Mouse (Mus musculus) neural tube, embryonic 12.5 days (tissue): ENCODE data around the gene Dusp27. TPM values are rescaled to one million over a fixed set of nuclear protein-coding genes. Genes with fewer than 3 reads are reported as not detected.
A peak's percentile ranks its signal among the peaks of the same experiment; 100 is the strongest.

ENCODE experiments used
- ATAC-seq: fragments of 200-750 bp; cut with Nextera tagmentation; 2 replicates; pipeline ENCODE4 v1.8.0; 2017; ENCODE audit warnings: low read depth, mild to moderate bottlenecking, moderate TSS enrichment, moderate library complexity; ENCODE audit not compliant: low FRiP score
- H3K27ac ChIP-seq: fragments of 300-500 bp; sonication (generic); 2 replicates; pipeline ENCODE4 v1.5.1; 2016
- H3K27me3 ChIP-seq: fragments of 300-500 bp; sonication (generic); replicated peaks from 2 replicates; pipeline ENCODE4 v1.6.1; 2016; ENCODE audit warnings: mild to moderate bottlenecking
- H3K36me3 ChIP-seq: fragments of 300-500 bp; sonication (generic); 2 replicates; pipeline ENCODE4 v1.6.1; 2016; ENCODE audit warnings: mild to moderate bottlenecking
- H3K4me1 ChIP-seq: fragments of 300-500 bp; sonication (generic); 2 replicates; pipeline ENCODE4 v1.6.1; 2016
- H3K4me2 ChIP-seq: fragments of 300-500 bp; sonication (generic); replicated peaks from 2 replicates; pipeline ENCODE4 v1.6.1; 2016; ENCODE audit warnings: mild to moderate bottlenecking
- H3K4me3 ChIP-seq: fragments of 300-500 bp; sonication (generic); 2 replicates; pipeline ENCODE4 v1.5.1; 2016
- H3K9ac ChIP-seq: fragments of 300-500 bp; sonication (generic); 2 replicates; pipeline ENCODE4 v1.6.1; 2016; ENCODE audit warnings: mild to moderate bottlenecking
- H3K9me3 ChIP-seq: fragments of 300-500 bp; sonication (generic); 2 replicates; pipeline ENCODE4 v1.6.1; 2016; ENCODE audit warnings: mild to moderate bottlenecking
- WGBS: fragments of 180-500 bp; shearing (Covaris S2); methylation state at CpG from one replicate; pipeline ENCODE4 v1.1.7; 2016; 5-methylcytosine and 5-hydroxymethylcytosine counted together
- polyA plus RNA-seq: library from polyadenylated mRNA; unstranded; fragments of >200 nt; fragmentation: Nextera tagmentation; extraction: Ambion mirVana; gene quantifications from 2 replicates; pipeline ENCODE4 v1.2.1, GENCODE M21; 2016

The Dusp27 gene
- polyA plus RNA-seq, result 3.3 and 4.7 TPM in 2 replicates

DNA sequence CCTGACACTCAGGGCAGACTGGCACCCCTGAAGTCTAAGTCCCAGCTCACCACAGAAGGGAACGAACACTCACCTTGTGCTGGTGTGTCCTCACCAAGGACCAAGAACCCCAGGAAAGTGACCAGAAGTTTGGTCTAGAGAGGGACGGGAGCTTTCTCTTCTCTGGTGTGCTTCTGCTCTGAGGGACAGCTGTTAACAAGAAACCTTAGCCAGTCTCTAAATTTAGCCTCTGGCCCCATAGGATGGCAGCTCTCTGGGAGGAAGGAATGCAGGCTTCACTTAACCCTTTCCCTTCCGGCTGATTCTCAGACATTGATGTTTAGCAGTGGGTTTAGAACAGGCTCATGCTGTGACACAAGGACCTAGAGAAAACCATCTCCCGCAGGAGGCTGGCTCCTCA lies at the start of gene Dusp27:
Dusp27 (minus strand) TSS at position 204 of the 400 bp plus-strand sequence.
- Histone ChIP-seq H3K9ac (no peak within 1 kb of the TSS), H3K4me1 (peaks cover 17% of the 10 kb centered on the region), H3K4me3 (no peak within 1 kb of the TSS), H3K27ac (no peak within 1 kb of the TSS), H3K9me3 (no peaks in the 10 kb centered on the region), H3K4me2 (no peak within 1 kb of the TSS), H3K36me3 (no peaks in the 10 kb centered on the region), H3K27me3 (no peaks in the 10 kb centered on the region)
- 61% methylated on average over 4 of the region's 4 CpGs for WGBS
- ATAC-seq, result no peak

GRCm38 (mm10) chr1:166173621-166174020 lies 45.9 kb upstream of the Dusp27 start:
- no peak for ATAC-seq
- Histone ChIP-seq H3K27me3 (no peaks in the 10 kb centered on the region), H3K9me3 (no peaks in the 10 kb centered on the region), H3K4me2 (no peak overlapping the region), H3K36me3 (no peaks in the 10 kb centered on the region), H3K4me1 (no peaks in the 10 kb centered on the region), H3K4me3 (no peak overlapping the region), H3K9ac (no peak overlapping the region), H3K27ac (no peak overlapping the region)
- WGBS, result 75% methylated on average over 9 of the region's 9 CpGs

- H3K27ac ChIP-seq, result no peak overlapping the region
- no peaks in the 10 kb centered on the region for H3K4me1 ChIP-seq
- no peak overlapping the region for H3K4me2 ChIP-seq
- H3K27me3 ChIP-seq, result no peaks in the 10 kb centered on the region
- H3K9me3 ChIP-seq, result no peaks in the 10 kb centered on the region
- H3K36me3 ChIP-seq, result no peaks in the 10 kb centered on the region
- H3K4me3 ChIP-seq, result no peak overlapping the region
- no peak for ATAC-seq
- H3K9ac ChIP-seq, result no peak overlapping the region
- WGBS, result 80% methylated on average over 3 of the region's 3 CpGs
Measured at GRCm38 (mm10) chr1:166172992-166173391, 45.3 kb upstream of the Dusp27 start.

DNA sequence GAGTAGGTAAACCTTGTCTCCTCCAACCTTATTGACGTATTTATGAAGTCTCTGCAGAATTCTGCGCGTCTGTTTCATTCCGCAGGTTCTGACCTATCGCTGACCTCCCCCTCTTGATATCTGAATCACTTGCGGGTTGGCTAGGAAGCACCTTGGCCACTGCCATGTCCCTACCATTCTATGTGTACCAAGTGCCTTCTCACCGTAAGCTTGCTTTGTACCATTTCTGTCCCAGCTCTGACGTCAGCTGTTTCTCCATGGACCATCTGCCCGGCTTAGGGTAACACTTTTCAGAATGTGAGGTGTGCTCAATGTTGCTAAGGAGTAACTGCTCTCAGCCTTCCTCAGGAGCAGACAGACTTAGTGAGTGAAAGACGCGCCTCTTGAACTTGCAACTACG lies 43.1 kb upstream of the Dusp27 start:
- Histone ChIP-seq H3K27ac (no peak overlapping the region), H3K36me3 (no peaks in the 10 kb centered on the region), H3K9me3 (no peaks in the 10 kb centered on the region), H3K9ac (no peak overlapping the region), H3K4me1 (no peaks in the 10 kb centered on the region), H3K4me2 (no peak overlapping the region), H3K27me3 (no peaks in the 10 kb centered on the region), H3K4me3 (no peak overlapping the region)
- WGBS, result 93% methylated on average over 12 of the region's 12 CpGs
- no peak for ATAC-seq

DNA sequence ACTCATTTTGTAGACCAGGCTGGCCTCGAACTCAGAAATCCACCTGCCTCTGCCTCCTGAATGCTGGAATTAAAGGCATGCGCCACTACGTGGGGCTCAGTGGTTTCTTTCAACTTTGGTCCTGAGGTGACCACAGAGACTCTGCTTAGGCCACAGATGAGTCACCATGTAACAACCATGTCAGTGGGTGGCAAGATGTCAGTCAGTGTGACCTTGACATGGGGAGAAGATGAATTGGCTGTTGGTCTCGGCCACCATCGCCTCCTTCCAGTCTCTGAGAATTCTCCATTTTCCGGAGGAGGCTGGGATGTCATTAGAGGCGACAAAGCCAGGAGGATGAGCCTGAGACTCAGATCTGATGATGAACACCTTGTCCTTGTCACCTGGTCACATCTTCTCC lies 42.0 kb upstream of the Dusp27 start:
- no peak overlapping the region for H3K9ac ChIP-seq
- ATAC-seq, result no peak
- no peaks in the 10 kb centered on the region for H3K36me3 ChIP-seq
- no peaks in the 10 kb centered on the region for H3K4me1 ChIP-seq
- H3K4me2 ChIP-seq, result no peak overlapping the region
- no peak overlapping the region for H3K27ac ChIP-seq
- WGBS, result 86% methylated on average over 7 of the region's 7 CpGs
- no peaks in the 10 kb centered on the region for H3K9me3 ChIP-seq
- H3K4me3 ChIP-seq, result no peak overlapping the region
- H3K27me3 ChIP-seq, result no peaks in the 10 kb centered on the region

DNA sequence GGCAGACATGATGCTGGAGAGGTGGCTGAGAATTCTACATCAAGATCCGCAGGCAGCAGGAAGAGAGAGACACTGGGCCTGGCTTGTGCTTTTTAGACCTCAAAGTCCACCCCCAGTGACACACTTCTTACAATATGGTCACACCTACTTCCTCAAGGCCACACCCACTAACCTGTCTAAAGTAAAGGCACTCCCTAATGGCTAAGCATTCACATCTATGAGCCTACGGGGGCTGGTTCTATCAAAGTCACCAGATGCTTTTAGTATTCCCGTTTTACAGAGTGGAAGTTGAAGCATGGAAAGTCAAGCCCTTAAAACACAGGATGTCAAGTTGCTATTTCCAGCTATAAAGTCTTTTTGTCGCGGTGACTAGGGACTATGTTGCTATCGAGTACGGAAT lies 40.3 kb upstream of the Dusp27 start:
- Histone ChIP-seq H3K4me1 (no peaks in the 10 kb centered on the region), H3K4me2 (no peak overlapping the region), H3K27ac (no peak overlapping the region), H3K9me3 (no peaks in the 10 kb centered on the region), H3K9ac (no peak overlapping the region), H3K4me3 (no peak overlapping the region), H3K36me3 (no peaks in the 10 kb centered on the region), H3K27me3 (no peaks in the 10 kb centered on the region)
- no peak for ATAC-seq
- WGBS, result 95% methylated on average over 7 of the region's 7 CpGs

DNA sequence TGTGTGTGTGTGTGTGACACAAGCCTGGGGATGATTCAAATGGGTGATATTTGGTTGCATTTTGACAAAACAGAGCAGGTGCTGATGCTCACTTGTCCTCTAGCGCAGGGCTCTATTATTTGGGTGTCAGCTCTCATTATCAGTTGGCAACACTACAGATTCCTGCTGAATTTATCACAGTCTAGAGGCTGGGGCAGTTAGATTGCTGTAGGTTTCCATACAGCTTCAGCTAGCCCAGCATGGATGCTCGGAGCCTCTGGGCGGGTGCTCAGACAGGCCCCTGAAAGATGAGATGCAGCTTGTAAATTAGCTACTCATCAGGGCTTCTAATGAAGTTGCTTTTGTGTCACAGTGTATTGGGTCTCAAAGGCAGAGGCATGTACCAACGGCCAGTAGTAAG lies 39.7 kb upstream of the Dusp27 start:
- no peak overlapping the region for H3K27ac ChIP-seq
- 81% methylated on average over 4 of the region's 4 CpGs for WGBS
- no peak overlapping the region for H3K4me2 ChIP-seq
- no peaks in the 10 kb centered on the region for H3K9me3 ChIP-seq
- H3K4me1 ChIP-seq, result no peaks in the 10 kb centered on the region
- H3K36me3 ChIP-seq, result no peaks in the 10 kb centered on the region
- ATAC-seq, result no peak
- H3K27me3 ChIP-seq, result no peaks in the 10 kb centered on the region
- H3K4me3 ChIP-seq, result no peak overlapping the region
- no peak overlapping the region for H3K9ac ChIP-seq

GRCm38 (mm10) chr1:166165159-166165558 lies 37.4 kb upstream of the Dusp27 start:
- no peak overlapping the region for H3K27ac ChIP-seq
- no peak overlapping the region for H3K4me3 ChIP-seq
- no peaks in the 10 kb centered on the region for H3K9me3 ChIP-seq
- peaks cover 2% of the 10 kb centered on the region for H3K27me3 ChIP-seq
- H3K4me2 ChIP-seq, result no peak overlapping the region
- 90% methylated on average over 9 of the region's 9 CpGs for WGBS
- no peaks in the 10 kb centered on the region for H3K4me1 ChIP-seq
- no peaks in the 10 kb centered on the region for H3K36me3 ChIP-seq
- no peak for ATAC-seq
- H3K9ac ChIP-seq, result no peak overlapping the region

- Histone ChIP-seq H3K27me3 (peaks cover 7% of the 10 kb centered on the region), H3K9me3 (no peaks in the 10 kb centered on the region), H3K4me1 (no peaks in the 10 kb centered on the region), H3K36me3 (no peaks in the 10 kb centered on the region), H3K27ac (no peak overlapping the region), H3K9ac (no peak overlapping the region), H3K4me3 (no peak overlapping the region), H3K4me2 (no peak overlapping the region)
- WGBS, result 89% methylated on average over 14 of the region's 14 CpGs
- no peak for ATAC-seq
Measured at GRCm38 (mm10) chr1:166164580-166164979, 36.9 kb upstream of the Dusp27 start.

- peak; percentile 46 for ATAC-seq
- no peaks in the 10 kb centered on the region for H3K4me1 ChIP-seq
- 0 out of 2 replicates have a peak overlapping the region, but pooled peaks have one; percentile 13 for H3K4me3 ChIP-seq
- WGBS, result 17% methylated on average over 24 of the region's 24 CpGs
- H3K9ac ChIP-seq, result no peak overlapping the region
- no peaks in the 10 kb centered on the region for H3K9me3 ChIP-seq
- no peak overlapping the region for H3K27ac ChIP-seq
- H3K4me2 ChIP-seq, result peak overlapping the region; percentile 49
- peaks cover 19% of the 10 kb centered on the region for H3K27me3 ChIP-seq
- no peaks in the 10 kb centered on the region for H3K36me3 ChIP-seq
Measured at GRCm38 (mm10) chr1:166160569-166161445, 33.1 kb upstream of the Dusp27 start.

DNA sequence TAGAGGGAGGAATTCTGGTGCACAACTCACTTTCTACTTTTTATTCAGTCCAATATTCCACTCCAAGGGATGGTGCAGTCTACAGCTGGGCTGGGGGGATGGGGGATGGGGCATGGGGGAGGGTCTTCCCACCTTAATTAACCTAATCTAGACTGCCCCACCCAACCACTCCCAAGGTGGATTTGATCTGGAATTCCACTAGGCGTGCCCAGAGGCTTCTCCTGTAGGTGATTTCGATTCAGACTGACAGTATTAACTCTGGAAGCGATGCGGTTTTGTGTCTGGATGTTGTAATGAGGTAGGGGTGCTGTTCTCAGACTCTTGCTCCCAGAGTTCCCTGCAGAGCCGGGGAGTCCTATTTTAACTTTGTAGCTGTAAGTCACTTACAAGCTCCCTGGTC lies 32.4 kb upstream of the Dusp27 start:
- no peak for ATAC-seq
- Histone ChIP-seq H3K4me2 (peak overlapping the region; percentile 49), H3K4me3 (no peak overlapping the region)

DNA sequence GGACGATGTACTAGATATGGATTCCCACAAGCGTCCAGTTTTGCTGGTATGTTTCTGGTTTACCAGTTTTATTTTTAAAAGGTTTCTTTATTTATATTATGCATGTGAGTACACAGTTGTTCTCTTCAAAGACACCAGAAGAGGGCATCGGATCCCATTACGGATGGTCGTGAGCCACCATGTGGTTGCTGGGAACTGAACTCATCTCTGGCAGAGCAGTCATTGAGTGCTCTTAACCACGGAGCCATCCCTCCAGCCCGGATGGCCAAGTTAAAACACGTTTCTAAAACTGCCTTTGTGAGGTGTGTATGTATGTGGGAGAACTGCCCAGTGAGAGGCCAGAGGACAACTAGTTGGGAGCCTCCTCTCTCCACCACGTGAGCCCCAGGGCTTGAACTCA lies 30.9 kb upstream of the Dusp27 start:
- Histone ChIP-seq H3K9me3 (no peaks in the 10 kb centered on the region), H3K4me3 (no peak overlapping the region), H3K27ac (no peak overlapping the region), H3K4me2 (no peak overlapping the region), H3K9ac (no peak overlapping the region), H3K36me3 (no peaks in the 10 kb centered on the region), H3K4me1 (no peaks in the 10 kb centered on the region), H3K27me3 (peaks cover 35% of the 10 kb centered on the region)
- no peak for ATAC-seq
- 71% methylated on average over 9 of the region's 9 CpGs for WGBS

More for the DNA sequence above, 32.4 kb upstream of the Dusp27 start:
- Histone ChIP-seq H3K9ac (no peak overlapping the region), H3K36me3 (no peaks in the 10 kb centered on the region), H3K4me1 (no peaks in the 10 kb centered on the region), H3K27ac (no peak overlapping the region), H3K27me3 (peaks cover 26% of the 10 kb centered on the region), H3K9me3 (no peaks in the 10 kb centered on the region)
- 57% methylated on average over 5 of the region's 5 CpGs for WGBS

DNA sequence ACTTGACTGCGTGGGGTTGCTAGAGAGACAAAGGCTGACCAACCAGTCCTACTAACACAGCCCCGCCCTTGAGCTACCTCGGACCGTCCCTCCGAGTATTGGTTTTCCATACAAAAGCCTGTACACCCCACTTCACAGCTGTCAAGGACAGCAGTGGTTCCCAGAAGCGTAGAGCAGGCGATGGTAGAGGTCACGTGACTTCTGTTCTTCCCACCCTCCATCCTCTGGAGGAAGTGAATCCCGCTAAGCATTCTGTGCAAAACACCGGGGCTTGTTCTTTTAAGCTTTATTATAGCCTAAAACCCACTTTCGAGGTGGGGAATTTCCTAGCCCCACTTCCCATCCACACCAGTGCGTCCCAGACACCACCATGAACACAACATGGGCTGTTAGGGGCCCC lies 30.0 kb upstream of the Dusp27 start:
- Histone ChIP-seq H3K4me3 (no peak overlapping the region), H3K36me3 (no peaks in the 10 kb centered on the region), H3K27me3 (peaks cover 35% of the 10 kb centered on the region), H3K4me2 (no peak overlapping the region), H3K9ac (no peak overlapping the region), H3K9me3 (no peaks in the 10 kb centered on the region), H3K27ac (no peak overlapping the region), H3K4me1 (no peaks in the 10 kb centered on the region)
- ATAC-seq, result no peak
- whole genome bisulfite sequencing, result 88% methylated on average over 12 of the region's 12 CpGs
